Comparison of ENCODE assay signal across 8 mouse cellular contexts in genomic region chr6:100163814-100164130, GRCm38 (mm10).
DNase-seq lines count a peak whose midpoint lies in the region; ATAC-seq and TF ChIP-seq lines count a peak whose summit lies in the region.

No protein-coding gene starts in this region.

- DNase-seq in gastrocnemius, adult 2 months = no peak
- DNase-seq in gastrocnemius, postnatal 10 days = no peak
- DNase-seq in liver, embryonic 13.5 days = no peak
- no peak for DNase-seq in liver
- peak; percentile 11 for DNase-seq in 416B (ENCODE audit: low read depth)
- no peak for DNase-seq in hindbrain, postnatal 0 days (ENCODE audit: low spot score)
- DNase-seq in embryo, embryonic 11 days = no peak

- WGBS in liver, embryonic 13.5 days (ENCODE audit: insufficient replicate concordance) = 40% methylated on average over 5 of the region's 5 CpGs
- WGBS in hindbrain, postnatal 0 days = 37% methylated on average over 5 of the region's 5 CpGs

- no peak for TF ChIP-seq CTCF in gastrocnemius, adult 2 months (IDR thresholded peaks at IDR 0.05)
- no peak for TF ChIP-seq CTCF in hindbrain, postnatal 0 days (IDR thresholded peaks at IDR 0.05; ENCODE audit: low read depth)

- H3K4me1 ChIP-seq in liver, embryonic 13.5 days (replicated peaks) = peaks cover 22% of the 10 kb centered on the region
- H3K4me1 ChIP-seq in hindbrain, postnatal 0 days (ENCODE audit: insufficient read depth, low read length) = peaks cover 10% of the 10 kb centered on the region

- intact Hi-C loops in gastrocnemius, adult 2 months (cut with DNase I) = loop anchor here (5.0 kb wide), 1 partner anchor 124 kb away; the partner anchor contains the start of gene Rybp

- no peaks in the 10 kb centered on the region for H3K9me3 ChIP-seq in liver, embryonic 13.5 days (replicated peaks)
- H3K9me3 ChIP-seq in hindbrain, postnatal 0 days (ENCODE audit: low read length) = no peaks in the 10 kb centered on the region

- peaks cover 25% of the 10 kb centered on the region for H3K27me3 ChIP-seq in liver, embryonic 13.5 days
- peaks cover 3% of the 10 kb centered on the region; the same call in 1 of the 2 replicates for H3K27me3 ChIP-seq in hindbrain, postnatal 0 days (ENCODE audit: insufficient read depth, low read length)

- H3K4me2 ChIP-seq in liver, embryonic 13.5 days = no peak overlapping the region; the same call in 1 of the 2 replicates
- H3K4me2 ChIP-seq in hindbrain, postnatal 0 days (ENCODE audit: low read depth, low read length) = peak overlapping the region; percentile 40

- peak overlapping the region; percentile 60 for H3K4me3 ChIP-seq in gastrocnemius, adult 2 months
- H3K4me3 ChIP-seq in liver, embryonic 13.5 days (replicated peaks) = no peak overlapping the region
- no peak overlapping the region for H3K4me3 ChIP-seq in hindbrain, postnatal 0 days (ENCODE audit: low read length)

- no peak overlapping the region for H3K9ac ChIP-seq in liver, embryonic 13.5 days
- no peak overlapping the region for H3K9ac ChIP-seq in hindbrain, postnatal 0 days (replicated peaks; ENCODE audit: low read length)

- H3K27ac ChIP-seq in gastrocnemius, adult 2 months = 0 out of 2 replicates have a peak overlapping the region, but pooled peaks have one; percentile 56
- H3K27ac ChIP-seq in liver, embryonic 13.5 days = no peak overlapping the region
- H3K27ac ChIP-seq in hindbrain, postnatal 0 days = no peak overlapping the region

- 0 out of 2 replicates have a peak, but pooled peaks have one; percentile 13 for ATAC-seq in liver, embryonic 13.5 days (ENCODE audit: low read depth)
- ATAC-seq in hindbrain, postnatal 0 days = no peak
- ATAC-seq in cerebellum, adult (ENCODE audit: insufficient number of reproducible peaks, low FRiP score, low TSS enrichment) = no peak

- no peaks in the 10 kb centered on the region for H3K36me3 ChIP-seq in liver, embryonic 13.5 days
- H3K36me3 ChIP-seq in hindbrain, postnatal 0 days (ENCODE audit: insufficient read depth, low read length) = no peaks in the 10 kb centered on the region
